Mouse (Mus musculus): Measurements from ENCODE around the gene Wdr5. TPM values are rescaled to one million over a fixed set of nuclear protein-coding genes. Genes with fewer than 3 reads are reported as not detected.
A peak's percentile ranks its signal among the peaks of the same experiment; 100 is the strongest.
"Not testable (repeated sequence)": the region's sequence is repeated elsewhere in the genome, so short reads cannot be mapped to it uniquely, and the experiment has no call there.

Wdr5 gene
- polyA plus RNA-seq, 1 experiment from 2014 or later = 49.2 TPM

DNA sequence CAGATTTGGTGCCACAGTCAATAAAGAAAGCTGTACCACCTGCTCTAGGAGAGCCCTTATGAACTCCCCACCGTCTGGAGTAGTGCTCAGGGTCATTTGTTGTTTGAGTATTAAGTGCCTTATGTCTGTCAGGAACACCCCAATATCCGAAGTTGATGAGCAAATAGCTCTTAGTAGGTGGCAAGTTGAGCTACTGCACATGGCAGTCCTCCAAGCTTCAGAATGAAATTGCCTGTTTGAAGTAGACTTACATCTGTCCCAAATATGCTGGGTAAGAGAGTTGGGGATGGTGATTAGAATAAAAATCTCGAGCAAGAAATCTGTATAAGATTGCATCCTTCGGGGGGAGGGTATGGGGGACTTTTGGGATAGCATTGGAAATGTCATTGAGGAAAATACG is 24.4 kb downstream of the Wdr5 start:
- Histone ChIP-seq H3K27ac (ENCODE audit: low read length) (no peak overlapping the region; the same call in 1 of the 2 replicates), H3K4me2 (replicated peaks; ENCODE audit: low read depth, low read length) (peak overlapping the region; percentile 23), H3K27me3 (ENCODE audit: control insufficient read depth, insufficient read depth, low read length) (no peaks in the 10 kb centered on the region), H3K9me3 (ENCODE audit: control insufficient read depth, low read depth, low read length) (no peaks in the 10 kb centered on the region), H3K4me1 (ENCODE audit: control insufficient read depth, insufficient read depth, low read length) (peaks cover 11% of the 10 kb centered on the region), H3K4me3 (ENCODE audit: low read depth, low read length) (no peak overlapping the region), H3K36me3 (ENCODE audit: control insufficient read depth, insufficient read depth, low read length) (peaks cover 14% of the 10 kb centered on the region), H3K9ac (replicated peaks; ENCODE audit: low read depth, low read length) (no peak overlapping the region; the same call in 1 of the 2 replicates)
- ATAC-seq (ENCODE audit: insufficient number of reproducible peaks, insufficient read depth, low FRiP score, low read depth) = no peak
- 17% methylated on average over 5 of the region's 5 CpGs for WGBS

DNA sequence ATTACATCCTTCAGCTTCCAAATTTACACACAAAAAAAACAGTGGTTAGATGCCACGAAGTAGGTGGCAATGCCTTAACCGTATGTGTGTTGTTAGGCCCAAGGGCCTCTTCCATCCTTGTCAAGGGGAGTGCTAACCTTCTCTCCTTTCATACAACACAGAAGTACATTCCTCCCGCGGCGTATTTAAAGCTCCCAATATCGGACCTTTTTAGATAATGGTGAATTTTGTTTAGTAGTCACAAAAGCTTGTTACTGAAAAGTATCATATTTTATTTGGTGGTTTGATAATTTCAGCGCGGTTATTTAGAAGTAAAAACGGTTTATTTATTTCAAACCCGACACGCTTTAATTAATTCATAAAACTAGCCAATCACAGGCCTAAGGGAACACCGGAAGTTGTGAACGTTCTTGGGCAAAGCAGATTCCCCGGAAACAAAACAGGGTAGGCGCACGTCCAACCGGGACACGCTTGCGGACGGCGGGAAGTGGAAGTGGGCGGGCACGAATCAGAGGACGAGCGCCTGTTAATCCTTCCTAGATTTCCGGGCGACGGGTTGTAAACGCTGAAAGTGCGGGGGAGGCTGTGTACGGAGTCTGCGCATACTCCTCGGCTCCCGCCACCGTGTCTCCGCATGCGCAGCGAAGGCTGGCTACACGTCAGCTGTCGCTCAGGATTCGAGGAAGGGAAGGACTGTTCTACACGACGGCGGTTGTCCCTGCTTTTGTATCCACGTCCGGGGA is 25.0 kb downstream of the Wdr5 start:
- Histone ChIP-seq H3K9ac (replicated peaks; ENCODE audit: low read depth, low read length) (peak overlapping the region; percentile 37; the same call in 1 of the 2 replicates), H3K4me3 (ENCODE audit: low read depth, low read length) (peak overlapping the region; percentile 38), H3K9me3 (ENCODE audit: control insufficient read depth, low read depth, low read length) (no peaks in the 10 kb centered on the region), H3K36me3 (ENCODE audit: control insufficient read depth, insufficient read depth, low read length) (peaks cover 8% of the 10 kb centered on the region), H3K4me2 (replicated peaks; ENCODE audit: low read depth, low read length) (peak overlapping the region; percentile 79), H3K4me1 (ENCODE audit: control insufficient read depth, insufficient read depth, low read length) (peaks cover 11% of the 10 kb centered on the region), H3K27ac (ENCODE audit: low read length) (peak overlapping the region; percentile 91), H3K27me3 (ENCODE audit: control insufficient read depth, insufficient read depth, low read length) (no peaks in the 10 kb centered on the region)
- ATAC-seq (ENCODE audit: insufficient number of reproducible peaks, insufficient read depth, low FRiP score, low read depth) = peak; percentile 98
- WGBS = under 1% methylated on average over 46 of the region's 46 CpGs

DNA sequence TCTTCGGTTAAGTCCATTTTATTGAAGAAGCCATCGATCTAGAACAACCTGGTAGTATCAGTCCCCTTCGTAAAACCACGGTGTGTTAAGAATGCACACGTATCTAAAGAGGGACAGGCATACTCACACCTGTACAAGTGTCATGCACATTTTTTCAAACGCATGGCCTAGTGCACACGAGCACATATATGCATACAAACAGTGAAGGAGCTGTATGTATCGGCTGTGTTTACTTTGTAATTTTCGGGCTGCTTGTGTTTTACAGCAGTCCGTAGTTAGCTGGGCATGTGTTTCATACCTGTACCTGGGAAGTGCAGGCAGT is 25.5 kb downstream of the Wdr5 start:
- peaks cover 11% of the 10 kb centered on the region for H3K4me1 ChIP-seq (ENCODE audit: control insufficient read depth, insufficient read depth, low read length)
- H3K27ac ChIP-seq (ENCODE audit: low read length) = peak overlapping the region; percentile 91
- peak overlapping the region; percentile 37; the same call in 1 of the 2 replicates for H3K9ac ChIP-seq (replicated peaks; ENCODE audit: low read depth, low read length)
- no peaks in the 10 kb centered on the region for H3K27me3 ChIP-seq (ENCODE audit: control insufficient read depth, insufficient read depth, low read length)
- H3K36me3 ChIP-seq (ENCODE audit: control insufficient read depth, insufficient read depth, low read length) = peaks cover 3% of the 10 kb centered on the region; the same call in 1 of the 2 replicates
- no peaks in the 10 kb centered on the region for H3K9me3 ChIP-seq (ENCODE audit: control insufficient read depth, low read depth, low read length)
- peak overlapping the region; percentile 79 for H3K4me2 ChIP-seq (replicated peaks; ENCODE audit: low read depth, low read length)
- peak; percentile 10; the same call in 1 of the 2 replicates for ATAC-seq (ENCODE audit: insufficient number of reproducible peaks, insufficient read depth, low FRiP score, low read depth)
- H3K4me3 ChIP-seq (ENCODE audit: low read depth, low read length) = peak overlapping the region; percentile 38
- WGBS = 15% methylated on average over 10 of the region's 10 CpGs

- ATAC-seq (ENCODE audit: insufficient number of reproducible peaks, insufficient read depth, low FRiP score, low read depth) = no peak
- Histone ChIP-seq H3K9me3 (ENCODE audit: control insufficient read depth, low read depth, low read length) (no peaks in the 10 kb centered on the region), H3K4me2 (replicated peaks; ENCODE audit: low read depth, low read length) (peak overlapping the region; percentile 79), H3K27me3 (ENCODE audit: control insufficient read depth, insufficient read depth, low read length) (no peaks in the 10 kb centered on the region), H3K27ac (ENCODE audit: low read length) (no peak overlapping the region; the same call in 1 of the 2 replicates), H3K9ac (replicated peaks; ENCODE audit: low read depth, low read length) (0 out of 2 replicates have a peak overlapping the region, but pooled peaks have one; percentile 11), H3K4me3 (ENCODE audit: low read depth, low read length) (no peak overlapping the region), H3K36me3 (ENCODE audit: control insufficient read depth, insufficient read depth, low read length) (no peaks in the 10 kb centered on the region), H3K4me1 (ENCODE audit: control insufficient read depth, insufficient read depth, low read length) (peaks cover 11% of the 10 kb centered on the region)
- WGBS = 96% methylated on average over 3 of the region's 3 CpGs
Observed at GRCm38 (mm10) chr2:27541225-27541624, 26.3 kb downstream of the Wdr5 start.

DNA sequence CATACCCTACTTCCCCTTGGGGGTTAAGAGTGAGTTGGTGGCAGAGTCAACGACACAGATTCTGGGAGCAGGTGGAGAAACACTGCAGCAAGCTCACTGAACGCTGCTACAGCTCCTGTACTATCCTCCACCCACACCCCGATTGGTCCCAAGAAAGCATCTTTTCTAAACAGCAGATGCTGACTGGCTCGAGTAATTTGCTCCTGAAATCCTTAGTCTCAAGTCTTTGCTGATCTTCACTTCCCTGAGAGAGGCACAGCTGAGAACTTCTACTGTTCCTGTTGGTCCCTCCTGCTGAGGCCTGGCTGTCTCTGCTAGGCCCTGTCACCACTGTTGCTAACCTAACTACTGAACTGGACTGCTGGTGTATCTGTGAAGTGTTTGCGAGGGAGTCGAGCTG is 29.7 kb downstream of the Wdr5 start:
- H3K9me3 ChIP-seq (ENCODE audit: control insufficient read depth, low read depth, low read length) = peaks cover 2% of the 10 kb centered on the region; the same call in 1 of the 2 replicates
- no peaks in the 10 kb centered on the region for H3K27me3 ChIP-seq (ENCODE audit: control insufficient read depth, insufficient read depth, low read length)
- 86% methylated on average over 6 of the region's 6 CpGs for WGBS
- no peaks in the 10 kb centered on the region for H3K36me3 ChIP-seq (ENCODE audit: control insufficient read depth, insufficient read depth, low read length)
- no peak for ATAC-seq (ENCODE audit: insufficient number of reproducible peaks, insufficient read depth, low FRiP score, low read depth)
- no peak overlapping the region for H3K4me3 ChIP-seq (ENCODE audit: low read depth, low read length)
- H3K27ac ChIP-seq (ENCODE audit: low read length) = no peak overlapping the region
- H3K4me2 ChIP-seq (replicated peaks; ENCODE audit: low read depth, low read length) = no peak overlapping the region
- no peak overlapping the region for H3K9ac ChIP-seq (replicated peaks; ENCODE audit: low read depth, low read length)
- H3K4me1 ChIP-seq (ENCODE audit: control insufficient read depth, insufficient read depth, low read length) = peaks cover 8% of the 10 kb centered on the region

DNA sequence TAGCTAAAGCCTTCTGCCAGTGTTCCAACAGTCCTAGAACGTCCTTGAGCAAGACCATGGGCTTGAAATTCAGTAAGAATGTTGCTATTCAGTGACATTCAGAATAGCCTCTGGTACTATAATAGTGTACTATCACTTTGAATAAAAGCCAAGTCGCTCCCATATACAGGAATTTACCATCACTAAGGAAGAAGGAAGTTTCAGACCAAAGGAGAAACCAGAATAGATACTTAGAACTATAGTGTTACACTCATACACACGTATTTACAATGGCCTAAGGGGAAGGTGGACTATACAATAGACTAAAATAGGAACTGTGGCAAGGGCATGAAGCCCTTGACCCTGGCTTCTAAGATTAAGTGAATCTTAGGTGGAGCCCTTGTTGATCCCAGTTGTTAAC is 30.6 kb downstream of the Wdr5 start:
- not testable (repeated sequence) for H3K4me1 ChIP-seq (ENCODE audit: control insufficient read depth, insufficient read depth, low read length); H3K4me3 ChIP-seq (ENCODE audit: low read depth, low read length); H3K9ac ChIP-seq (replicated peaks; ENCODE audit: low read depth, low read length); H3K36me3 ChIP-seq (ENCODE audit: control insufficient read depth, insufficient read depth, low read length); H3K27ac ChIP-seq (ENCODE audit: low read length); ATAC-seq (ENCODE audit: insufficient number of reproducible peaks, insufficient read depth, low FRiP score, low read depth); H3K9me3 ChIP-seq (ENCODE audit: control insufficient read depth, low read depth, low read length); H3K27me3 ChIP-seq (ENCODE audit: control insufficient read depth, insufficient read depth, low read length); H3K4me2 ChIP-seq (replicated peaks; ENCODE audit: low read depth, low read length)
- WGBS = 71% methylated on average over 3 of the region's 3 CpGs

DNA sequence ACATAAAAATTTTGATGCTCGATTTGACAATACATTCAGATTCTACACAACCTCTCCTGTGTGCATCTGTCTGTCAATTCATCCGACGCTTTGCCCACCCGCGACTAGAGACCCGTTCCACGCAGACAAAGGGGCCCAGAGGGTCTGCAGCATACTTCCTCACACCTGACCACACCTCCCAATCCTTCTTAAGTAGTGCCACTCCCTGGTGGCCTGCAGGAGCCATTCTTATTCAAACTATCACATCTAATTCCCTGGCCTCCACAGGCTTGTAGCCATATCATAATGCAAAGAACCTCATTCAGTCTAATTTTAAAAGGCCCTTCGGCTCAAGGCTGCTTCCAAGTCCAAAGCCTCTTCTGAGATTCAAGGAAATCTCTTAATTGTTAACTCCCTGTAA is 31.1 kb downstream of the Wdr5 start:
- WGBS = 93% methylated on average over 8 of the region's 8 CpGs
- not testable (repeated sequence) for H3K4me1 ChIP-seq (ENCODE audit: control insufficient read depth, insufficient read depth, low read length)

DNA sequence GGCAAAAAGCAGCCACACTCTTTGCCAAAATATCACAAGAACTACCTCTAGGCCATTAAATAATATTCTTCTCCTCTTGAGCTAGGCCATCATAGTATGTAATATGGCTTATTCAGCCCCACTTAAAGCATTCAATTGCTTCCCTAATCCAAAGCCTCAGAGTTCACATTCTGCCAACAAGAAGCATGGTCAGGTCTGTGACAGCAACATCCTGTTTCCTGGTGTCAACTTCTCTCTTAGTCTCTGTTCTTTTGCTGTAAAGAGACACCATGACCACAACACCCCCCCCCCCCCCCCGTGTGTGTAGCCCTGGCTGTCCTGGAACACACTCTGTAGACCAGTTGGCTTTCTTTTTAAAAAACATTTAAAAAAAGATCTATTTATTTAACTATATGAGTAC is 32.4 kb downstream of the Wdr5 start:
- Histone ChIP-seq H3K36me3 (ENCODE audit: control insufficient read depth, insufficient read depth, low read length) (no peaks in the 10 kb centered on the region), H3K4me2 (replicated peaks; ENCODE audit: low read depth, low read length) (no peak overlapping the region), H3K27me3 (ENCODE audit: control insufficient read depth, insufficient read depth, low read length) (no peaks in the 10 kb centered on the region), H3K4me1 (ENCODE audit: control insufficient read depth, insufficient read depth, low read length) (no peaks in the 10 kb centered on the region), H3K27ac (ENCODE audit: low read length) (no peak overlapping the region), H3K9me3 (ENCODE audit: control insufficient read depth, low read depth, low read length) (peaks cover 2% of the 10 kb centered on the region; the same call in 1 of the 2 replicates), H3K9ac (replicated peaks; ENCODE audit: low read depth, low read length) (no peak overlapping the region), H3K4me3 (ENCODE audit: low read depth, low read length) (no peak overlapping the region)
- no peak for ATAC-seq (ENCODE audit: insufficient number of reproducible peaks, insufficient read depth, low FRiP score, low read depth)
- 71% methylated on average over 1 of the region's 1 CpGs for WGBS

More for the DNA sequence above, 31.1 kb downstream of the Wdr5 start:
- H3K36me3 ChIP-seq (ENCODE audit: control insufficient read depth, insufficient read depth, low read length); H3K4me3 ChIP-seq (ENCODE audit: low read depth, low read length); ATAC-seq (ENCODE audit: insufficient number of reproducible peaks, insufficient read depth, low FRiP score, low read depth); H3K27ac ChIP-seq (ENCODE audit: low read length); H3K4me2 ChIP-seq (replicated peaks; ENCODE audit: low read depth, low read length); H3K9me3 ChIP-seq (ENCODE audit: control insufficient read depth, low read depth, low read length); H3K9ac ChIP-seq (replicated peaks; ENCODE audit: low read depth, low read length); H3K27me3 ChIP-seq (ENCODE audit: control insufficient read depth, insufficient read depth, low read length): not testable (repeated sequence)
